Mouse (Mus musculus): Measurements from ENCODE around the gene Gm28048.

Gm28048 gene

DNA sequence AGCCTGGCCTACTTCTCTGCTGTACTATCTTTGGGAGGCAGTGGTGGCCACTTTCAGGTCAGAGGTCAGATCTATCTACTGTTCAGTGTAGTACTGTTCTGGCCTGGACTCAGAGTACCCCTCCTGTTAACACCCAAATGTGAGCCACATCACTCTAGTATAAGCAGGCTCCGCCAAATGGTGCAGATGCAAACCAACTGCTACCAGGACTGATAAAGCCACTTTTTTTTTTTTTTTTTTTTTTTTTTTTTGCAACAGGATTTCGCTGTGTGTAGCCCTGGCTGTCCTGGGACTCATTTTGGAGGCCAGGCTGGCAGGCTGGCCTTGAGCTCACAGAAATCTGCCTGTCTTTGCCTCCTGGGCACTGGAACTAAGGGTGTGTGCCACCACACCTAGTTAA, 42.9 kb downstream of the Gm28048 start:
- no peak for DNase-seq (ENCODE audit: low read depth)

DNA sequence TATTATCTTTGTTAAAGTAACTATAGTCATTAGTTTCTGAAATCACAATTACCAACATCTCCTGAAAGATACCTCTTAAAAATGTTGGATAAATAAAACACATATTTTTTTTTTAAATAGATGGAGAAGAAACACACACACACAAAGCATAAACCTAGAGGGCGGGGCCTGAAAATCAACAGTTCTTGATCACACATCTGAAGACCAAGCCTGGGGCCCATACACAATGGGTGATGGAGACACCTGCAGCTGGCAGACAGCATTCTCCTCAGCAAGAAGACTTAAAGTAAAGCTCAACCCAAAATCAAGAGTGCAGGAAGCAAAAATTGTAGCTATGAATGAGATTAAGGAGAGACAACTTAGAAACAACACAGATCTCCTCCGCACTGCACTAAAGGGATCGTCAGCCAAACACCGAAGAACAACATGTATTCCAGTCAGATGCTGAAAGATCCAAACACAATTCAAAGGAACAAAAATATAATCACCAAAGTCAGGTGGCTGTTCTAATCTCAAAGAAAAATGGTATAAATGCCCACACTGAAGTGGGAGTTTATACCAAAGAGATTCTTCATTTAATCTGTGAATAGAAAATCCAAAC, 44.1 kb downstream of the Gm28048 start:
- no peak for DNase-seq (ENCODE audit: low read depth)

DNA sequence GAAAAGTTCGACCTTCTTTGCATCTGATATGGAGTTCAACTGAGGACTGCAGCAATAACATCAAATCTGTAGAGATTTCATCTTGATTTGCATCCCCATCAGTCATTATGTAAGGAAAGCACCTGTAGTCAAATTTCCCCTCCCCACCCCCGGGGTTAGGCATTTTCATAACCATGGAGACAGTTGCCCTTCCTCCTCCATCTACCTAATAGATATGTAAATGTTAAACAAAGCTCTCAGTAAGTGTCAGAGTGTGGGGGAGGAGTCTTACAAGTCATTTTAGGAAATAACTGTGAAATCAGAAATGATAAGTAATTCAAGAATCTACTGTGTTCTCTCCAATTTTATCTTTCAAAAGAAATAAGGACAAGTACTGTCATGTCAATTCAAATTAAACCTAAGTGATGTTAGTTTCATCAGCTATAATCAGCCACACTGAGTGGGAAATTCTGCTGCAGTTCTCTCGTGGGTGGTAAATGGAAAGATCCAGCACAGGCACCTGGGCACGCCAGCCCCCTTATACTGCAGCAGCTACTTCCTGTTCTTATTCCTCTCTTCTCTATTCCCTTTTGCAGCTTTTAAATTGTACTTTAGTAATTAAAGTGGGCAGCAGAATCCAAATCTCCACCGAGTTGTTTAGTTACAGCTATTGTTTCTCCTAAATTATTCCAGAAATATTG, 45.3 kb downstream of the Gm28048 start:
- DNase-seq (ENCODE audit: low read depth), result no peak

DNA sequence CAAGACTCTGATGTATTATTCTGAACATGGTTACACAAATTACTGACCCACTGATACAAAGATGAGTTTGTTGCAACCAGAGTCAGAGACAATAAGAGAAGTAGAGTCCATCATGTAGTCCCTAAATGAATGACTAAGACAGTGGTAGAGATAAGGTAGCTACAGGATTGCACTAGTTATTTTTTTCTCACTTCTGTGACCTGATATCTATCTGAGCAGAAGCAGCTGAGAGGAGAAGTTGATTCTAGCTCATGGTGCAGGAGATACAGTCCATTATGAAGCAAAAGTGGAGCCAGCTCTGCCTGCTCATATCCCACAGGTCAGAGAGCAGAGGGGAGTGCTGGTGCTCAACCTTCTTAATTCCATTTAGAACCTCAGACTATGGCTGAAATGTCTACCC, 49.7 kb downstream of the Gm28048 start:
- no peak for DNase-seq (ENCODE audit: low read depth)

DNA sequence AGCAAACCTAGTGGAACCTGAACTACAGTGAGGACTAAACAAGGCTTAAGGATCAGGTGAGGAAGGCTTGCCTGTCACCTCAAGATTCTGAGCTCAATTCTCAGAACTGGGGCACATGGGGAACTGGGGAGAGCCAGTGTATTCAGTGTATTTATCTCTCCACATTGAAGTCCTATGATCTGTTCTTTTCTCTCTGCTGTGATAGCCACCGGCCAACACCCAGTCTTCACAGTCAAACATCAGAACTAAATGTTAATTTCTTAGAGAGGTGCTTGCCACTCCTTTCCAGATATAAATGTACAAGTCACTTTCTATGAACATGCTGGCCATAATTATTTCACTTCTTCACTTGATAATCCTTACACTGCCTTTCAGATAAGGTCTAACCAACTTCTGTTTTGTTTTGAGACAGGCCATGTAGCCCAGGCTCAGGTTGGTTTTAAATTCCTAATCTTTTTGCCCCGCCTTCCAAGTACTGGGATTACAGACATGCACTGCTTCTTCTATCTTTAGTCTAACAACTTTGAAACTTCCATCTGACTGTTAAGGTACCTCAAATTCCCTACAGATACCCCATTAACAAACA, 50.5 kb downstream of the Gm28048 start:
- DNase-seq (ENCODE audit: low read depth), result no peak

DNA sequence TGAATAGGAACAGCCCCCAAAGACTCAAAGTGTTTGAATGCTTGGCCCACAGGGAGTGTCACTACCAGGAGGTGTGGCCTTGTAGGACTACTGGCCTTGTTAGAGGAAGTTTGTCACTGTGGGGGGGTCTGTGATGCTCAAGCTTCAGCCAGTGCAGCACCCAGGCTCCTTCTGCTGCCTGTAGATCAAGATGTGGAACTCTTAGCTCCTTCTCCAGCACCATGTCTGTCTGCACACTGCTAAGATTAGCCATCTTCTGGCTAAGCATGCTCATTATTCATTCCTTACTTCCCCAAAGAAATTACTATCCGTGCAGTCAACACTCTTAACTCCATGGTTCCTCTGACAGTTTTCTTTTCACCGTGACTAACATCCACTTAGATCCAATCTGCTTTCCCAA, 51.8 kb downstream of the Gm28048 start:
- DNase-seq (ENCODE audit: low read depth), result no peak

DNA sequence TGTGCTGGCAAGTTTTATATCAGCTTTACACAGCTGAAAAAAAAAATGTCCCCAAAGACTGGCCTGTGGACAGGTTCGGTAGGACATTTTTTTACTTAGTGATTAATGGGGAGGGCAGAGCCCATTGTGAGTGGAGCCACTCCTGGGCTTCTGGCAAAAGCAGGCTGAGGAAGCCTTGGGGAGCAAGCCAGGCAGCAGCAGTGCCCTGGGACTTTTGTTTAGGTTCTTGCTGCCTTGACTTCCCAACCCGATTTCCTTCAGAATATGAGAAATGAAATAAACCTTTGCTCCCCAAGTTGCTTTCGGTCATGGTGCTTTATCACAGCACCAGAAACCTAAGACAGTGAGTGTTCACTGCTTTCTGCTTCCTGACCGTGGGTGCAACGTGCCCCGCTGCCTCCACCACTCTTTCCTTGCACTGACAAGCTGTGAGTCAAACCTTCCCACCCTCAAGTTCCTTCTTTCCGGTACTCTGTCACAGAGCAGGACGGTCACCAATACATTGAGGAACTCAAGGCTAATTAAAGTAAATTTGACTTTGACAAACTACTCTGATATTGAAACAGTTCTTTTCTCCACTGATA, 53.2 kb downstream of the Gm28048 start:
- DNase-seq (ENCODE audit: low read depth), result no peak

DNA sequence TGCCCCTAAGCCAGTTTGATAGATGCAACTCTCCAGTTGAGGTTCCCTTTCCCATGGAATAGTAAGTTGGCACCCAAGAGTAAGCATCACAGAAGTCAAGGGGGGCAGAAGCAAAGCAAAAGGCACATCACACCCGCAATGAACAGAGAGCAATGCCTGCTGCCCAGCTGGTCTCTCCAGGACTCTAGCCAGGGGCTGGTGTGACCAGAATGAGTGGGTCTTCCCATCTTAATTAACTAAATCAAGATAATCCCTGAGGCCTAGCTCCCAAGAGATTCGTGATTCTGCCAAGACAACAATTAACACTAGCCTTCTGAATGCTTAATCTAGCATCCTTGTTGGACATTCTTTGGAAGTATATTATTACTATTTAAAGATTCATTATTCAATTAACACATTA, 58.3 kb downstream of the Gm28048 start:
- no peak for DNase-seq (ENCODE audit: low read depth)

DNA sequence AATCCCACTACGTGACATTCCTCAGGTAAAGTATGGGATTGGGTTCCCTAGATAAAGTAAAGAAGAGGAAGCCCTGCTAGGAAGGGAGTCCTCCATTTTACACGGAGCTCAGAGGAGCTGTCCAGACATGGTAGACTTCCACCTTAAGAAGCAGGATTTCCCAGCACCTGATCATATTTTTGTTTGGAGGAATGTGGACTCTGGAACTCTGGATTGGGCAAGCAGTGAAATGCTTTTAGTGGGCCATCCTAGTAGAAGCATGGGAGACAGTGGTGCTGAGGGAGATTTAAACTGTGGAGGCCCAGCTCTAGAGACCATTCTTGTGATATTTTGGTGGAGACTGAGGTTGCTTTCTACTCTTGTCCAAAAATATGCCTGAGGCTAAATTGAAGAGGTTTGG, 59.3 kb downstream of the Gm28048 start:
- no peak for DNase-seq (ENCODE audit: low read depth)

DNA sequence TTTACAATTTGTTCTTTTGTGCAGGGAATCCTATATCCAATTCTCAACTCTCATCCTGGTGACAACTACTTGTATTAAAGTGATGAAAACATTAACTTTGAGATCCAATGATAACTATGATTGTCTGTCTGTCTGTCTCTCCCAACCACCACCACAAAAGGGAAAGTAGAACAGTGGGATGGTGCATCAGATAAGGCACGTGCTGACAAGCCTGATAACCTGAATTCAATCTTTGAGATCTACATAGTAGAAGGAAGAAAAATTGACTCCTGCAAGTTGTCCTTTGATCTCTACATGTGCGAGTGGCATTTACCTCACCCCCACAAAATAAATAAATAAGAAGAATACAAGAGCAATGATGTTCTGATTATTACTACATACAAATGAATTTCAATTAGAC, 62.6 kb downstream of the Gm28048 start:
- DNase-seq (ENCODE audit: low read depth), result no peak

DNA sequence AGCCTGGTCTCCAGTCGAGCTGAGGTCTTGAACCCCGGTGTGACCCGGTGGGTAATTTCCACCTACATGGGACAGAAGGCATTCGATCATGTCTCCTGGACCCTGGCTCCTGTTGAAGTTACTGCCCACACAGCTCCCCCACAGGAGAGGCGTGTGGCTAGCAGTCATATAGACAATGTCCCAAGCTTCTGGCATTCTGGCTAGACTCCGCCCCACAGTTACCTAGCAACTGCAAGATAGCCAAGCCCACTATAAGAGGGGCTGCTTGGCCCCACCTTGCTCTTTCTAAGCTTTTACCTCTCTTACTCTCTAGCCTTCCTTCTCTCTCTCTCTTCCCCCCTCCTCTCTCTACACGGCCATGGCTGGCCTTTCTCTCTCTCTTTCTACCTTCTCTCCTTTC, 64.1 kb downstream of the Gm28048 start:
- DNase-seq (ENCODE audit: low read depth), result no peak

DNA sequence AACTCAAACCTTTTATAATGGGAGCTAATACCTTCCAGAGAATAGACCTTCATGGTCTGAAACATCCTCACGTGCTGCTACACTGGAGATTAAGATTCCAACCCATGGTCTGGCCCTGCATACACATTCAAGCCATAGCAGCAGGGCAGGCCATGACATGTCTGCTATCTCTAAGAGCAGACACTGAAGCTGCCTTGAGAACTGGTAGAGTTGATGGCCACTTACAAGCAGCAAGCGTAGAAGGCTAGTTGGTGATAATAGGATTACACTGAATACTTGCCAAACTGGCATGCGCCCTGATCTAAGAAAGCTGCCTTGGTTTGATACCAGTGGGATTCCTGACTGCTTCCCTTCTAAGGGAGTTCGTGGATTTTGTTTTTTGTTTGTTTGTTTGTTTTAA, 68.1 kb downstream of the Gm28048 start:
- DNase-seq (ENCODE audit: low read depth), result no peak

DNA sequence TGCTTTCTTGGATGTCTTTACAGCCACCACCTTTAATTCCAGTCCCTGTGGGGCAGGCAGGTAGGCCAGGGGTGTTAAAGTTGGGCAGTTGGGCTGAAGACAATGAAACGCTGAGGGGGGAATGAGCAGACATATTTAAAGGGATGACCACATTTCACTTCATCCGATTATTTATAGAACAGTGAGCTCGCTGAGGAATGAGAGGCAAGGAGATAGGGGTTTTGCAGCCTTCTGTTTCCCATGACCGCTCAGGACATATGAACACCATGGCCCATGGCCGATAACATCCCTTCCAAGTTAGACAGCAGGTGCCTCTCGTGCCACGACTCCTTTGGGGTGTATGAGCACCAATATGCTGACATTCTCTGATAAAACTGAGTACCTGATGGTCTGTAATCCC, 70.1 kb downstream of the Gm28048 start:
- no peak for DNase-seq (ENCODE audit: low read depth)

DNA sequence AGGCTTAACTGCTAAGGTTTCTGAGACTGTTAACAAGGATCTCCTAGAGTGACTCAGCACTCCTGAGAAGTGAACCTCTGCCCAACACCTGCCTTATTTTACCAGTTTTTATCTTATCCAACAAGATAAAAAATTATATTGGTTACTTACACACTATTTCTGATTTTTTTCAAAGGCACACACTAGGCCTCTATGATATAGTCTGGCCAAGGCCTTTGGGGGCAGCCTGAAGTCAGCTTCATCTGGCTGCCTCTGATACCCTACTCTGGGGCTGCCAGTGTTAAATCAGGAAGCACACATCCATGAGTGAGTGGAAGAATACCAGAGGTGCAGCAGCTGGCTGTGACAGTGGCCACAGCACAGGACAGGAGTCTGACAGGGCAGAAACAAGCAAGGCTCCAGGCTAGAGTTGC, 75.4 kb downstream of the Gm28048 start:
- no peak for DNase-seq (ENCODE audit: low read depth)

DNA sequence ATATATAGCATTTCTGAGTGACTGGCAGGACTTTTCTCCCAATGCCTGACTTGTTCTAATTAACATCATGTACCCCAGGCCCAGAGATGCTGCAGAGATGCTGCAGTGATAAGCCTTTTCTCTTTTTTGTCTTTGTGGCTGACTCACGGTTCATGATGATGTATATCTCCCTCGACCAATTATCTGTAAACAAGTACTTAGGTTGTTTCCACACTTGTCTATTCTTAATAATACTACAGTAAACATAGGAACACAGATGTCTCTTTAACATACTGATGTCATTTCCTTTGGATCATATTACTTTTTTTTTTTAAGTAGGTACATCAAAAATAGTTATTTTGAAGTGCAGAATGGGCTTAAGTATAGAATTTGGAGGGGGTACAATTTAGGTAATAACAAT, 79.0 kb downstream of the Gm28048 start:
- no peak for DNase-seq (ENCODE audit: low read depth)

DNA sequence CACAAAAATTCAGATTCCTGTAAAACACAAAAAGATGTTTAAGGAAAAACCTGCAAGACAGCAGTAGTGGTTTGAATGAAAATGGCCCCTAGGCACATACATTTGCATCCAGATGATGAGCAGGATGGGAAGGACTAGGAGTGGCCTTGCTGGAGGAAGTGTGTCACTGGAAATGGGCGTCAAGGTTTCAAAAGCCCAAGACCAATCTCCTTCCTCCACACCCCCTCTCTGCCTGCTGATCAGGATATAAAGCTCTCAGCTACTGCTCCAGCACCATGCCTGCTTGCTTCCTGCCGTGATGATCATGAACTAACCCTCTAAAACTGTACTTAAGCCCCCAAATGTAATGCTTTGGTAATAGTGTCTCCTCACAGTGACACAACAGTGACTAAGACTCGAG, 81.8 kb downstream of the Gm28048 start:
- DNase-seq (ENCODE audit: low read depth), result no peak

DNA sequence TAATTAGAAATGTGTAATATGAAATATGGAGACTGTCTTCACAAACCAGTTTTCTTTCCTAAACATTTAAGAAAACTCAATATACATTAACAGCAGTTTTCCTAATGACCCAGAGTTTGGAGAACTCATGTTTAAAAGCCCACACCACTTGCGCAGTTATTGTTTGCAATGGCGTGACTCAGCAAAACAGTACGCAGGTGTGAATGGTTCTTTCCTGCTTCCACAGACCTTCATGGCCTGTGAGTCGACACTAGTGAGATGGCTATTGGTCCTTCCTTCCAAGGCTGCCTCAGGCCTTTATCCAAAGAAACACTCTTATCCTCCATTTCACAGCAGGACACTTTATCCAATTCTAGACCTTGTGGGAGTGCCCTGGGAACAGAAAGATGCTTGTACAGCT, 84.2 kb downstream of the Gm28048 start:
- DNase-seq (ENCODE audit: low read depth), result no peak

DNA sequence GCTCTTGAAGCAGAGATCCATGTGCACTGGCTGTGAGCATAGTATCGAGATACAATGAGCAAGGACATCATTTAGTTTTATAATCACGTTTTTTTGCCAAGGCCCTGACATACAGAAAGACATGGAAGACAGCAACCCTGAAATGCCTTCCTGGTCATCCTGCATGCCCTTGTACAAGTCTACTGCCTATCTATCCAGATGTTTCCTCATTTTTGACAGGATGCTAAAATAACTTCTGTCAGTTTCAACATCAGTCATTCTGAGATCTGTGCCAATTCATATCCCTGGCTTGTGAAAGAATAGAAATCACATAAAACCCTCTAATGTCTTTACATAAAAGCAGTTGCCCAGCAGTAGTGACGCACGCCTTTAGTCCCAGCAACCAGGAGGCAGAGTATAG, 84.8 kb downstream of the Gm28048 start:
- no peak for DNase-seq (ENCODE audit: low read depth)

DNA sequence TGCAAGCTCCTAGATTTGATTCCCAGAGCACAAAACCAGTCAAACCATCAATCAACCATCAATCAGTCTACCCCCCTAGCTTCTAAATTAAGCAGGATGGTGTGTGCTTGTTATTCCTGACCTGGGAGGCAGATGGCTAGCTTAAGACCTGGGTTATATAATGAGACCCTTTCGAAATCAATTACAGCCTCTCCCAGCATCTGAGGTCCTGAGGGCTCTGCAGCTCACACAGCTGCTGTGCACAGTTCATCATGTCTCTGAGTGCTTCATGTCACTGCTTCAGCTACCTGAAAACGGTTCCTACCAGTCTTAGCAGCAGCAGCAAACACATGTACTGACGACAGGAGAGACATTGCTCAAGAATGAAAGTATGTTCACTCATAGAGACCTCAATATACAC, 88.8 kb downstream of the Gm28048 start:
- no peak for DNase-seq (ENCODE audit: low read depth)

DNA sequence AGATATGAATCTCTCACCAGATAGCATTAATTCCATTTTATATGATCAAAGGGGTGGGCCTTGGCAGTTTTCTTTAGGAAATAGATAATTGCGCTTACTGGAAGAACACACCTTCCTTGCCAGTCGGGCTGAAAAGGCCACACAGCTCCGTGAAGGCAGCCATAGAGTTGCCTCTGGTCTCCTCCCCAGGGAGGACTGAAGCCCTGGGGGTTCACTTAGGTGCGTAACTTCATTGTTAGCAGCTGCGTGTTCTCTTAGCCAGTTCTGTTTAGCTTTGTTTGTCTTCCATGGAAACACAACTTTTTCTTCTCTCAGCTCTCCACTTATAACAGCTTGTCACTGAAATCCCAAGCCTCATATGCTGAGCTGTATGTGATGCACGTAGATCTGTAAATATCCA, 89.4 kb downstream of the Gm28048 start:
- no peak for DNase-seq (ENCODE audit: low read depth)

DNA sequence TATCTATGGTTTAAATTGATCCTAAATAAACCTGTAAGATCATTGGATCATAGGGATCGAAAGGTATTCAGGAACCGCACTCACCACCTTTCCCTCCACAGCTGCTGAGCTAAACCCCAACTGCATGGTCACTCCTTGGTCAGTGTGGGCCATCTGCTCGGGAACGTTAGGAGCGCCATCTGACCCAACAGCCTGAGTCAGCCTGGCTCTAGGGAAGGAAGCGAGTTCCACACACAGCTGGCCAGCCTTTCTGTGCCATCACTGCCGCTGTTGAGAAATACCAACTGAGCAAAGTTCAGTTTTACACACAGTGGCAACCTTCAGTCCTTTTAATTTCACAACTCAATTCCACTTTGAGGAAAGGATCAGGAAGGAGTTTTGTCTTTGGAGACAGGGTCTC, 90.0 kb downstream of the Gm28048 start:
- no peak for DNase-seq (ENCODE audit: low read depth)

DNA sequence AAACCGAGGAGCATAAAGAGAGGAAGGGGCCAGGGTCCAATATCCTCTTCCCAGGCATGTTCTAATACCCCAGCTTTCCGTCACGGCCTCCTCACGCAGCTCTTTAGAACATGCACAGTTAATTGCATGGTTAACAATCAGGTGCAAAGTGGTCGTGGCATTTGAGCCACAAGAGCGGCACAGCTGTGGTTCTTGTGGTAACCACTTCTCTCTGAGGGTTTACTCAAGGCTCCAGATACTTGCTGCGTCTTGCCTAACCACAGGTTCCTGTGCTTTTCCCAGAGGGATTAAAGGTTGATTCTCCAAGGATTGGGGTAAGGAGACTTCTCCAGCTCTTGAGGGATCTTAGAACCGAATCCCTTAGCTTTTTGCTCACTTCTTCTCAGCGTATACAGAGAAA, 90.6 kb downstream of the Gm28048 start:
- DNase-seq (ENCODE audit: low read depth), result no peak

DNA sequence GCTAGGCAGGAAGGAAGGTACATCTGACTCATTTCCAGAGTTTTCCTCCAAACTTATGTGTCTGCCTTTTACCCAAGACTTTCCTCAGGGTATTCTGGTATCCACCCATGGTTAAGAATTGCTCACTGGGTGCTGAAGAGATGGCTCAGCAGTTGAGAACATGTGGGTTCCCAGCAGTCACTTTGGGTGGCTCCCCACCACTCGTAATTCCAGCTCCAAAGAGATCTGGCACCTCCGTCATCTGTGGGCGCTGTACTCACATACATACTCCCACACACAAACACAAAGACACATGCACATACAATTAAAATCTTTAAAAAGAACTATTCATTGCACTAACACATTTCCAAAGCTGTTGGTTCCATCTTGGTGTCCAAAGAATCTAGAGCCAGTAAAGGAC, 92.7 kb downstream of the Gm28048 start:
- no peak for DNase-seq (ENCODE audit: low read depth)

DNA sequence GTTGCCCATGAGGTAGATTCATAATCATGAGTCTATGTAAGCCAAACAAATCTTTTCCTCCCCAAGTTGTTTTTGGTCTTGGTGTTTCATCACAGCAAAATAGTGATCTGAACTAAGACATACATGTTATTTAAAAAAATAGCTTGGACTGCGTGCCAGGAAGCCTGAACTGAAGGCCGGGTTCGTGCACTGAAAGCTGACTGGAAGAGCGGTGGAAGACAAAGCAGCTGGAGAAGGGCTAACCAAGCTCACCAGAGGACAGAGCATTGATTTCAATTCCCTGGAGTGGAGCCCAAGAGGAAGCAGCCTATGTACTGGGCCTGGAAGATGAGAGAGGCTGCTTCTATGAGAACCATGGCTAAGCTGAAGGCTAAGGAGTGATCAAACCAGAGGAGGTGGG, 94.9 kb downstream of the Gm28048 start:
- no peak for DNase-seq (ENCODE audit: low read depth)

Data from fibroblast of lung, adult 2 months (primary cell).